Mouse (Mus musculus): ENCODE measurements around the gene Tmem169. TPM values are rescaled to one million over a fixed set of nuclear protein-coding genes. Genes with fewer than 3 reads are reported as not detected.
"Not testable (repeated sequence)": the region's sequence is repeated elsewhere in the genome, so short reads cannot be mapped to it uniquely, and the experiment has no call there.

Gene Tmem169
- total RNA-seq (2022): under 1 TPM; 0.32 to 0.86 (median 0.66) TPM

GRCm38 (mm10) chr1:72283992-72284485 is at the start of gene Tmem169, which contains the start of gene Pecr:
TSS of gene Tmem169 (plus strand) at chr1:72284369.
TSS of gene Pecr (minus strand) at chr1:72284314.
- DNase-seq: peak; percentile 92

DNA sequence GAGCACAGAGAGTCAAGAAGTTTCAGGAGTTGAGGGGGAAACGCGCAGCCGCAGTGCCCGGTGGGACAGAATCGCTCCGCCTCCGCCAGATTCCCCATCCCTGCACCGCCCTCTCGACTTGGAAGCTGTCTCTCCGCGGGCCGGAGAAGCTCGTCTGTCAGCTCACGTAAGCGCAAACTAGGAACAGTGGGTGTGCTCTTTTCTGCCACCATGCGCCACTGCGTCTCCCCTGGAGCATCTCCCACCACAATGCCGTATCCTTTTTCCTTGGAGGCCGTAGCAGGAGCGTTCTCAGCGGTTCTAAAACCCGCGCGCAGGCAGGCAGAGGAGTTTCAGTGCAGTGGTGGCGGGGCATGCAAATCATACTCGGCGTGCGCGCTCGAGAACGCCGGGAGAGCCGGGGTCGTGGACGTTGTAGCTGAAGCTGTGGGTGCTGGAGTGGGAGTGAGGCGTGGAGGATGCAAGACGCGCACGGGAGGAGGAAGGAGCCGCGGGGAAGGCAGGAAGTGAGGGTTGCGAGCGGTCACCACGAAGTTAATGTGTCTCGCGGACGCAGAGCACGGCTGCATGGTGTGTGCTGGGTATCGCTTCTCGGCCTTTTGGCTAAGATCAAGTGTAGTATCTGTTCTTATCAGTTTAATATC is 47.7 kb upstream of the Tmem169 start:
- peak; percentile 64 for DNase-seq

GRCm38 (mm10) chr1:72237007-72237775 is 47.0 kb upstream of the Tmem169 start:
- peak; percentile 39 for DNase-seq

- DNase-seq: no peak
These were observed 46.1 kb upstream of the Tmem169 start for GRCm38 (mm10) chr1:72238016-72238580.

DNA sequence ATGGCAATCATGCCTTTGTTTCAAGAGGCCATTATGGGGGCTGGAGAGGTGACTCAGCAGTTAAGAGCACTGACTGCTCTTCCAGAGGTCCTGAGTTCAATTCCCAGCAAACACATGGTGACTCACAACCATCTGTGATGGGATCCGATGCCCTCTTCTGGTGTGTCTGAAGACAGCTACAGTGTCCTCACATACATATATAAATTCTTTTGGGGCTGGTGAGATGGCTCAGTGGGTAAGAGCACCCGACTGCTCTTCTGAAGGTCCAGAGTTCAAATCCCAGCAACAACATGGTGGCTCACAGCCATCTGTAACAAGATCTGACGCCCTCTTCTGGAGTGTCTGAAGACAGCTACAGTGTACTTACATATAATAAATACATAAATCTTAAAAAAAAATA is 45.1 kb upstream of the Tmem169 start:
- not testable (repeated sequence) for DNase-seq

- no peak for DNase-seq
These were observed 41.5 kb upstream of the Tmem169 start for GRCm38 (mm10) chr1:72242581-72243143.

GRCm38 (mm10) chr1:72243656-72244316 is 40.4 kb upstream of the Tmem169 start:
- DNase-seq: peak; percentile 95

GRCm38 (mm10) chr1:72244317-72245036 is 39.7 kb upstream of the Tmem169 start:
- no peak for DNase-seq

- DNase-seq: not testable (repeated sequence)
These were observed 35.9 kb upstream of the Tmem169 start for GRCm38 (mm10) chr1:72248226-72248737.

DNA sequence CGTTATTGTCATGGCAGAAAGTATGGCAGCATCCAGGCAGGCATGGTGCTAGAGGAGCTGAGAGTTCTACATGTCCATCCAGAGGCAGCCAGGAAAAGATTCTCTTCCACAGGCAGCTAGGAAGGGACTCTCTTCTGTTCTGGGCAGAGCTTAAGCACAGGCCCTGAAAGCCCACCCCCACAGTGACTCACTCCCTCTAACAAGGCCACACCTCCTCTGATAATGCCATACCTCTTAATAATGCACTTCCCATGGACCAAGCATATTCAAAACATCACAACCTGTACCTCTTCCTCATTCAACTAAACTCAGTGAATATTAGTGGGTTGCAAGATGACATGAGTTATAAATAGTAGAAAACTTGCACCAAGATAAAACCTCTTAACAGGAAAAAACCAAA is 32.4 kb upstream of the Tmem169 start:
- DNase-seq: no peak

DNA sequence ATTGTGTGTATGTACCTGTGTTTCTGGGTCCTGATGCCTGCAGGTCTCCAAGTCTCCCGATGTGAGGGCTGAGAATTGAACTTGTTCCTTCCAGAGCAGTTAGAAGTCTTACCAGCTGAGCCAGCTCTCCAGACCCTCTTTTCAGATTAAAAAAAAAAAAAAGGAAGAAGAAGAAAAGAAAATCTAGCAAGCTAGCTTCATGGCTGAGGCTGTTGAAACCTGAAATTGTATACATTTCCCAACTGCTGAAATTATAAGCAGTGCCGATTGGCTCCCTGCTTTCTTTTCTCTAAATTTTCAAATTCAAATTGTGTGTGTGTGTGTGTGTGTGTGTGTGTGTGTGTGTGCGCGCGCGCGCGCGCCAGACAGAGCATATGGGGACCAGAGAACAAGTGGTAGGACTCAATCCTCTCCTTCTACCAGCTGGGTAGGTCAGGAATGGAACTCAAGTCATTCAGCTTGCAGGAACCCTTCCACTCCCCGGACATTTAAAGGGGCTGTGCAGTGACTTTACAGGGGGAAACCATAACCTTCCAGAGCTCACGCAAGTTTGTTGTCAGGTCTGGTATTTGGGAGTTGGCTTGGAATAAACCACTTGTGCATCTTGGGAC is 30.2 kb upstream of the Tmem169 start:
- DNase-seq: no peak

DNA sequence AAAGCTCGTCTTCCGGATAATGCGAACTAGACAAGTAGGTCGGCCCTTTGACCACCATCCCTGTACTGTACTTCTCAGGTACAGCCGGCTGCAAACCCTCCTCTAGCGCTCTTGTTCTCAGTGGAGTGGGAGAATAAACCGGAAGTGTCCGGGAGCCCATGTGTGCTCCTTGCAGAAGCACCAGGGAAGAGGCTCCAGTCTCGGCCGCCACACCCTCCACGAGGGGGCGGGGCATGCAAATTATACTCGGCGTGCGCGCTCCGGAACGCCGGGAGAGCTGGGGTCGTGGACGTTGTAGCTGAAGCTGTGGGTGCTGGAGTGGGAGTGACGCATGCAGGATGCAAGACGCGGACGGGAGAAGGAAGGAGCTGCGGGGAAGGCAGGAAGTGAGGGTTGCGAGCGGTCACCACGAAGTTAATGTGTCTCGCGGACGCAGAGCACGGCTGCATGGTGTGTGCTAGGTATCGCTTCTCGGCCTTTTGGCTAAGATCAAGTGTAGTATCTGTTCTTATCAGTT is 29.6 kb upstream of the Tmem169 start:
- peak; percentile 84 for DNase-seq

DNA sequence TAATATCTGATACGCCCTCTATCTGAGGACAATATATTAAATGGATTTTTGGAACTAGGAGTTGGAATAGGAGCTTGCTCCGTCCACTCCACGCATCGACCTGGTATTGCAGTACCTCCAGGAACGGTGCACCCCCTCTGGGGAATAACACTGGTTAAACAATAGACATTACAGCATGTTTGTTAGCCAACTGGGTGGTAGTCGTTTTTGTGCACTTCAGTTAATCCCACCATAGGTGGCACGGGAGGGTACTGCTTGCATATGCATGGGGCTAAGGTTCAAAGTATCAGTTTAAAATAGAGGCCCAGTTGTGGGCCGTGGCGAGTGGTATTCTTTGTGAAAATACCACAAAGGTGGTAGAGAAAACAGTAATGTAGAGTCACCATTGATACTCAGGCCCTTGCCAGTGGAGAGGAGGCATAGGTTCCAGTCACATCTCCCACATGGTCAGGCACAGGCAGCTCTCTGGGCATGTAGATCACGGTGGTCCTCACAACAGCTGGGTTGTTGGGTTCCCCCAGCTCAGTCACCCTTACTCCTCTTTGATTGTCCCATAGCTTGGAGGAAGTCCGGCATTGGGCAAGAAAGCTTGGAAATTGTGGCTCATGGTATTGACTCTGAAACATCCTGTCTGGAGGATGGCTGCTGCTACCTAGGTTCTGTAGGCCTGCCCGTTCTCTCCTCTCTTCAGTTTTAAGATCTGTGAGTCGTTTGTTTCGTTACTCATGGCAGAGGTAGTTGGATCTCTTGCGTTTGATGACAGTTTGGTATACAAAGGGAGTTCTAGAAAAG is 28.9 kb upstream of the Tmem169 start:
- DNase-seq: peak; percentile 56

- no peak for DNase-seq
These were observed 28.4 kb upstream of the Tmem169 start for GRCm38 (mm10) chr1:72255854-72256175.

- DNase-seq: no peak
These were observed 27.6 kb upstream of the Tmem169 start for GRCm38 (mm10) chr1:72256381-72257256.

GRCm38 (mm10) chr1:72263099-72263498 is 21.1 kb upstream of the Tmem169 start:
- DNase-seq: no peak

- no peak for DNase-seq
These were observed 6.1 kb upstream of the Tmem169 start for GRCm38 (mm10) chr1:72278085-72278484.

GRCm38 (mm10) chr1:72282604-72283003 is 1.6 kb upstream of the Tmem169 start:
- no peak for DNase-seq

- no peak for DNase-seq
These were observed 370 bp downstream of the Tmem169 start for GRCm38 (mm10) chr1:72284539-72284938.
